Mouse (Mus musculus) embryonic facial prominence, embryonic 15.5 days (tissue): Measurements from ENCODE around the gene Tfap2c. TPM values are rescaled to one million over a fixed set of nuclear protein-coding genes. Genes with fewer than 3 reads are reported as not detected.

Source experiments
- ATAC-seq: fragments of 200-750 bp; cut with Nextera tagmentation; 2 replicates; pipeline ENCODE4 v1.8.0; 2017; ENCODE audit warnings: low read depth, moderate TSS enrichment; ENCODE audit not compliant: insufficient number of reproducible peaks, low FRiP score, low TSS enrichment
- H3K27ac ChIP-seq: fragments of 300-500 bp; sonication (generic); replicated peaks from 2 replicates; pipeline ENCODE4 v1.5.1; 2015; ENCODE audit warnings: mild to moderate bottlenecking, inconsistent platforms
- H3K27me3 ChIP-seq: fragments of 300-500 bp; sonication (generic); 2 replicates; pipeline ENCODE4 v1.6.1; 2015; ENCODE audit warnings: inconsistent platforms
- H3K36me3 ChIP-seq: fragments of 300-500 bp; sonication (generic); 2 replicates; pipeline ENCODE4 v1.6.1; 2015; ENCODE audit warnings: mild to moderate bottlenecking, inconsistent platforms
- H3K4me1 ChIP-seq: fragments of 300-500 bp; sonication (generic); 2 replicates; pipeline ENCODE4 v1.6.1; 2015; ENCODE audit warnings: inconsistent platforms
- H3K4me2 ChIP-seq: fragments of 300-500 bp; sonication (generic); replicated peaks from 2 replicates; pipeline ENCODE4 v1.6.1; 2015; ENCODE audit warnings: mild to moderate bottlenecking, inconsistent platforms
- H3K4me3 ChIP-seq: fragments of 300-500 bp; sonication (generic); replicated peaks from 2 replicates; pipeline ENCODE4 v1.5.1; 2015; ENCODE audit warnings: mild to moderate bottlenecking, inconsistent platforms
- H3K9ac ChIP-seq: fragments of 300-500 bp; sonication (generic); 2 replicates; pipeline ENCODE4 v1.6.1; 2015; ENCODE audit warnings: inconsistent platforms
- H3K9me3 ChIP-seq: fragments of 300-500 bp; sonication (generic); replicated peaks from 2 replicates; pipeline ENCODE4 v1.6.1; 2016; ENCODE audit warnings: inconsistent platforms
- WGBS: fragments of 180-500 bp; shearing (Covaris S2); methylation state at CpG from one replicate; pipeline ENCODE4 v1.1.7; 2015; 5-methylcytosine and 5-hydroxymethylcytosine counted together
- polyA plus RNA-seq: library from polyadenylated mRNA; unstranded; fragments of >200 nt; fragmentation: Nextera tagmentation; extraction: Ambion mirVana; gene quantifications from 2 replicates; pipeline ENCODE4 v1.2.1, GENCODE M21; 2015

Gene Tfap2c
- 25.9 and 27.1 TPM in 2 replicates for polyA plus RNA-seq

- Histone ChIP-seq H3K36me3 (no peaks in the 10 kb centered on the region), H3K9me3 (no peaks in the 10 kb centered on the region), H3K27me3 (peaks cover 91% of the 10 kb centered on the region), H3K9ac (peak within 1 kb of the TSS; percentile 26; the same call in 1 of the 2 replicates), H3K4me3 (peak within 1 kb of the TSS; percentile 53), H3K4me1 (peaks cover 55% of the 10 kb centered on the region), H3K27ac (peak within 1 kb of the TSS; percentile 84), H3K4me2 (peak within 1 kb of the TSS; percentile 78)
- under 1% methylated on average over 70 of the region's 70 CpGs for WGBS
- ATAC-seq: peak; percentile 67
Observed at GRCm38 (mm10) chr2:172549371-172550155, at the start of gene Tfap2c. Gene Tfap2c (plus strand): TSS chr2:172549593.

- 48% methylated on average over 7 of the region's 7 CpGs for WGBS
- H3K9ac ChIP-seq: no peak overlapping the region
- no peaks in the 10 kb centered on the region for H3K9me3 ChIP-seq
- H3K4me2 ChIP-seq: no peak overlapping the region
- no peaks in the 10 kb centered on the region for H3K4me1 ChIP-seq
- H3K27ac ChIP-seq: no peak overlapping the region
- ATAC-seq: no peak
- H3K4me3 ChIP-seq: no peak overlapping the region
- H3K36me3 ChIP-seq: no peaks in the 10 kb centered on the region
- no peaks in the 10 kb centered on the region for H3K27me3 ChIP-seq
Observed at GRCm38 (mm10) chr2:172500752-172501316, 48.6 kb upstream of the Tfap2c start.

DNA sequence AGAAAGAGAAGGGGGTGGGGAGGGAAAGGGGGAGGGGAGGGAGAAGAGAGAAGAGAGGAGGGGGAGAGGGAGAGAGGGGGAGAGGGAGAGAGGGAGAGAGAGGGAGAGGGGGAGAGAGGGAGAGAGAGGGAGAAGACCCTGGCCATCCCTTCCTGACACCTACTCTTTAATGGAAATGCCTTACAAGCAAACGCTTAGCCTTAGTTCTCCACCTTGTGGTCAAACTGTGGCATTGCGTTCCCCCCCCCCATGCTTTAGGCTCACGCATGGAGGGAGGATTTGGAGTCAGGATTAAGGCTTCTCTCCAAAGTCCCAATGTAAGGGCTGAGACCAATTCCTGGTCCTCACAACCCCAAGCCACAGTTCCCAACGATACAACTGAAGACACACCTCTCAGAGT, 48.1 kb upstream of the Tfap2c start:
- no peaks in the 10 kb centered on the region for H3K36me3 ChIP-seq
- H3K4me2 ChIP-seq: no peak overlapping the region
- H3K9ac ChIP-seq: no peak overlapping the region
- no peak overlapping the region for H3K27ac ChIP-seq
- no peaks in the 10 kb centered on the region for H3K27me3 ChIP-seq
- no peaks in the 10 kb centered on the region for H3K9me3 ChIP-seq
- no peaks in the 10 kb centered on the region for H3K4me1 ChIP-seq
- H3K4me3 ChIP-seq: no peak overlapping the region
- WGBS: 9% methylated on average over 4 of the region's 4 CpGs
- no peak for ATAC-seq

DNA sequence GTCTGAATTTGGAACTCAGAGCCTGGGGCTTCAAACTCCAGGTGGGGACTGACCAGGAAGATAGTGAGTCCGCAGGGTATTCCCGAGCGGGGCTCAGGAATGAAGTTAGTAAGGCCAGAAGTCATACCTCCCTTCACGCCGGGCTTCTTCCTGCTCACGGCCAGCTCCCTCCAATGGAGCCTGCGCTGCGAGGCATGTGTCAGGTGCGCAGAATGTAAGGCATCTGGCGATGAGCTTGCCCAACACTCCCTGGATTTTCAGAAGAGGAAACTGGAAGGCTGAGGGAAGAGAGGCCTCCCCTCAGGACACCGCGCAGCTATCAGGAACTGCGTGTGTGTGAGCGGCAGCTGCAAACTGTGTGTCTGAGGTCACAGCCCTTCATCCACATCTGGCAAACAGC, 47.2 kb upstream of the Tfap2c start:
- no peak for ATAC-seq
- H3K4me2 ChIP-seq: no peak overlapping the region

GRCm38 (mm10) chr2:172506121-172506520, 43.3 kb upstream of the Tfap2c start:
- H3K9me3 ChIP-seq: no peaks in the 10 kb centered on the region
- 82% methylated on average over 7 of the region's 7 CpGs for WGBS
- H3K36me3 ChIP-seq: no peaks in the 10 kb centered on the region
- no peaks in the 10 kb centered on the region for H3K27me3 ChIP-seq
- H3K4me1 ChIP-seq: no peaks in the 10 kb centered on the region
- H3K9ac ChIP-seq: no peak overlapping the region
- H3K4me2 ChIP-seq: no peak overlapping the region
- no peak overlapping the region for H3K4me3 ChIP-seq
- no peak overlapping the region for H3K27ac ChIP-seq
- no peak for ATAC-seq

More for the DNA sequence above, 47.2 kb upstream of the Tfap2c start:
- no peaks in the 10 kb centered on the region for H3K4me1 ChIP-seq
- 58% methylated on average over 14 of the region's 14 CpGs for WGBS
- H3K27ac ChIP-seq: no peak overlapping the region
- H3K27me3 ChIP-seq: no peaks in the 10 kb centered on the region
- no peak overlapping the region for H3K9ac ChIP-seq
- no peaks in the 10 kb centered on the region for H3K9me3 ChIP-seq
- no peaks in the 10 kb centered on the region for H3K36me3 ChIP-seq
- no peak overlapping the region for H3K4me3 ChIP-seq

DNA sequence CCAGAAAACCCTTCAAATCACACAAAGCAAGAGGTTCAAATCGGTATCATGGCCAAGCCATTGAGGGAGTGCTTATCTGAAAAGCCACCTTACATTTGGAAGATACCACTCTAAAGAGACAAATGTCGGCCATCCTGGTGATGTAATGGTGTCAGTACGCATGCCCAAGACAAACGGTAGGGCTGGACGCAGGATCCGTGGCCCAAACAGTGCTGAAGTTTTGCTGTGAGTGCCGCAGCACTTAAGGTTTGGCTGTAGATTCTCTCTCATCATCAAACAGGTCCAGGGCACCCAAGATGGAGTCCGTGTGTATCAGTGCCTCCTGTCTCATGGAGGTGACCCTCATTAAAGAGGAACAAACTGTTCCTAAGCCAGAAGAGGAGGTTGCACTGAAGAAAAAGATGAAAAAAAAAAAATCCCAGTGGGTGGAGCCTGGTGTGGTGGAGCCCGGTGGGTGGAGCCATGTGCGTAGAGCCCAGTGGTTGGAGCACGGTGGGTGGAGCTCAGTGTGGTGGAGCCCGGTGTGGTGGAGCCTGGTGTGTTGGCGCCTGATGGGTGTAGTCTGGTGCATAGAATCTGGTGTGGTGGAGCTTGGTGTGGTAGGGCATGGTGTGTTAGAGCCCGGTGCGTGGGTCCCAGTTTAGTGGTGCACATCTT, 39.2 kb upstream of the Tfap2c start:
- H3K27ac ChIP-seq: no peak overlapping the region
- H3K9ac ChIP-seq: no peak overlapping the region
- no peaks in the 10 kb centered on the region for H3K36me3 ChIP-seq
- H3K4me1 ChIP-seq: no peaks in the 10 kb centered on the region
- H3K27me3 ChIP-seq: no peaks in the 10 kb centered on the region
- 84% methylated on average over 15 of the region's 15 CpGs for WGBS
- no peak for ATAC-seq
- H3K9me3 ChIP-seq: no peaks in the 10 kb centered on the region
- H3K4me3 ChIP-seq: no peak overlapping the region
- H3K4me2 ChIP-seq: no peak overlapping the region

DNA sequence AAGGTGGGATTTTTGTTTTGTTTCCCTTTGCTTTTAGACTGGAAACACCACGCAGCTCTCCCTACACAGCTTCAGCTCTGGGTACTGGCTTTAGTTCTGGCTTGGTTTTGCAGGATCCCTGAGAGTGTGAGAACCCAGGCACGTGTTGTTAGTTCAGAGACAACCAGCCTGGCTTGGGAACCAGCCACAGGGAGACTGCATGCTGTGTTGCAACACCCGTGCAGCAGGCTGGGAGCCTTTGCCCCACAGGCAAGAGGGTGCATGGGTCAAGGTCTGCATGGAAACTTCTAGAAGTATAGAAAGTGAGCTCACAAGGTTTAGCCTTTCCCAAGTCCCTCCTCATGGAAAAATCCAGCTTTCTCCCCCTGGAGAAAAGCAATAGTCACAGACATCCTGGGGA, 38.5 kb upstream of the Tfap2c start:
- Histone ChIP-seq H3K36me3 (no peaks in the 10 kb centered on the region), H3K4me1 (no peaks in the 10 kb centered on the region), H3K27me3 (no peaks in the 10 kb centered on the region), H3K9ac (no peak overlapping the region), H3K9me3 (no peaks in the 10 kb centered on the region), H3K27ac (no peak overlapping the region), H3K4me2 (no peak overlapping the region), H3K4me3 (no peak overlapping the region)
- no peak for ATAC-seq
- WGBS: 49% methylated on average over 3 of the region's 3 CpGs

GRCm38 (mm10) chr2:172516407-172516992, 32.9 kb upstream of the Tfap2c start:
- no peak for ATAC-seq
- Histone ChIP-seq H3K4me2 (no peak overlapping the region), H3K36me3 (no peaks in the 10 kb centered on the region), H3K27ac (no peak overlapping the region), H3K27me3 (no peaks in the 10 kb centered on the region; the same call in 1 of the 2 replicates), H3K9me3 (no peaks in the 10 kb centered on the region), H3K9ac (no peak overlapping the region), H3K4me3 (no peak overlapping the region), H3K4me1 (no peaks in the 10 kb centered on the region)
- WGBS: 26% methylated on average over 11 of the region's 11 CpGs

- no peak for ATAC-seq
- no peaks in the 10 kb centered on the region for H3K4me1 ChIP-seq
- H3K27ac ChIP-seq: no peak overlapping the region
- no peaks in the 10 kb centered on the region; the same call in 1 of the 2 replicates for H3K27me3 ChIP-seq
- no peaks in the 10 kb centered on the region for H3K36me3 ChIP-seq
- H3K4me3 ChIP-seq: no peak overlapping the region
- H3K9me3 ChIP-seq: no peaks in the 10 kb centered on the region
- H3K4me2 ChIP-seq: no peak overlapping the region
- 83% methylated on average over 9 of the region's 9 CpGs for WGBS
- no peak overlapping the region for H3K9ac ChIP-seq
Observed at GRCm38 (mm10) chr2:172520616-172521371, 28.6 kb upstream of the Tfap2c start.

DNA sequence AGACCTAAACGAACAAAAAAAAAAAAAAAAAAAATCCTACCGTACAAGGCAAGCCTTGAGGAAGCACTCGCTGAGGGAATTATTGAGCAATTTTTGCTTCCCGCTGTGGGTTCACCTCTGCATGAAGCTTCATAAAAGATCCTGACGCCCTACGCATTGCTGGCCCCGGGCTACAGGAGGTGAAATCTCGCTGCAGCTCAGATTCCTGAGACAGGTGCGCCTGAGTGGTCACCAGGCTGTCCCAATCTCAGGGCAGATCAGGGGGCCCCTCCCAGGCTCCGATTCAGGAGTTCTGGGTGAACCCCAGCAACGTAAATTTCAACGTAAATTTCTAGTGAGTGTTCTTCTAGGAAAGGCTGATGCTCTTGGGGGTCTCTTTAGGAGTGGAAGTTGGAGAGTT, 26.9 kb upstream of the Tfap2c start:
- Histone ChIP-seq H3K4me2 (no peak overlapping the region), H3K27ac (no peak overlapping the region), H3K27me3 (no peaks in the 10 kb centered on the region; the same call in 1 of the 2 replicates), H3K36me3 (no peaks in the 10 kb centered on the region), H3K9me3 (no peaks in the 10 kb centered on the region), H3K4me1 (no peaks in the 10 kb centered on the region), H3K9ac (no peak overlapping the region), H3K4me3 (no peak overlapping the region)
- 66% methylated on average over 12 of the region's 12 CpGs for WGBS
- no peak for ATAC-seq

- no peaks in the 10 kb centered on the region for H3K9me3 ChIP-seq
- no peak overlapping the region for H3K4me2 ChIP-seq
- no peak overlapping the region for H3K27ac ChIP-seq
- H3K4me1 ChIP-seq: no peaks in the 10 kb centered on the region
- H3K9ac ChIP-seq: no peak overlapping the region
- no peaks in the 10 kb centered on the region for H3K27me3 ChIP-seq
- 84% methylated on average over 8 of the region's 8 CpGs for WGBS
- no peak overlapping the region for H3K4me3 ChIP-seq
- no peak for ATAC-seq
- no peaks in the 10 kb centered on the region for H3K36me3 ChIP-seq
Observed at GRCm38 (mm10) chr2:172527175-172527574, 22.2 kb upstream of the Tfap2c start.
